Mouse (Mus musculus): ENCODE measurements around the gene Tsc22d4.
A peak's percentile ranks its signal among the peaks of the same experiment; 100 is the strongest.
"Not testable (repeated sequence)": the region's sequence is repeated elsewhere in the genome, so short reads cannot be mapped to it uniquely, and the experiment has no call there.

Tsc22d4 gene

GRCm38 (mm10) chr5:137745214-137746171 lies at the start of gene Tsc22d4:
Gene Tsc22d4, plus strand, starts transcription at chr5:137745730.
- peak; percentile 87 for DNase-seq (ENCODE audit: low spot score)

DNA sequence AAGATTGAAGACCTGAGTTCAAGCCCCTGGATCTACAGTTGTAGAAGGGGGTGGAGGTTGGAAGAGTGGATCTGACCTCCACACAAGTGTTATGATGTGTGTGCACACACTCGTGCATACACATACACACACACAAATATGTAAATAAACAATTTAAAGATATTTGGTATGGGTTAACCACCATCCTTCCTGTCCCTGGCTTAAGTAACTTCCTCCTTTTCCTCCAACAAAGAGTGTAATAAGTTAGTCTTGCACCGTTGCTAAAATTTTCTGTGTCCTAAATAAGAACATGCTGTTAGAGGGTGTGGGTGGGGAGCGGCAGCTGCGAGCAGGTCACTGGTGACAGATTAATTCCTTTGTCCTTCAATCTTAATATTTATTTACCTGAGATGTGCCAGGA lies 49.6 kb upstream of the Tsc22d4 start:
- no peak for DNase-seq (ENCODE audit: low spot score)

DNA sequence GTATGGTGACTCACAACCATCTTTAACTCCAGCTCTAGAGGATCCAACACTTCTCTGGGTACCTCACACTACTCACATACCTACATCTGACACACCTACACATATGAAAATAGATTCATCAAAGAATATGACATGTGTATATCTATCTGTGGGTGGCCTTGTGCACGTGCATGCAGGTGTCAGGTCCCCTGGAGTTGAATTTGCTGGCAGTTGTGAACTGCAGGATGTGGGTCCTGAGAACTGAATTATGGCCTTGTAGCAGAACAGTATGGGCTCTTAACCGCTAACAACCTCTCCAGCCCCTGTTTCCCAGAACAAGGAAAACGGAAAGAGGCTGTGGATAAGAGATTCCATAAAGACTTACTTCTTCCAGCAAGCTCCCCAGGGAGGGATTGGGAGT lies 46.5 kb upstream of the Tsc22d4 start:
- no peak for DNase-seq (ENCODE audit: low spot score)

GRCm38 (mm10) chr5:137699850-137700249 lies 45.7 kb upstream of the Tsc22d4 start:
- no peak for DNase-seq (ENCODE audit: low spot score)

DNA sequence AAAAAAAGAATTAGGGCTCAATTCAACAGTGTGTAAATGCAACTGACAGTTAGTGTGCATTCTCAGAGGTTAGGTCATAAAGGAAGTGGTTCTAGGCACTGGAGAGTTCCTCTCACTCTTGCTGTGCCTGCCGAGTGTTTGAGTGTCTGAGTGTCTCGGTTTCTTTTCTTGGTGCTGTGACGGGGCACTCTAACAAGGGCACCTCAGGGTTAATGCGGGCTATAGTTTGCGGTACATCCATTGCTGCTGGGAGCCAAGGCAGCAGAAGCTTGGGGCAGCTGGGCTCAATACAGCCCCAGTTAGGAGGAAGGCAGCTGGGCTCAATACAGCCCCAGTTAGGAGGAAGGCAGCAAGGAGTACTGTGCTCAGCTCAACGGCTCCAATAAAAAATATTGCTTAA lies 40.3 kb upstream of the Tsc22d4 start:
- DNase-seq (ENCODE audit: low spot score) = no peak

DNA sequence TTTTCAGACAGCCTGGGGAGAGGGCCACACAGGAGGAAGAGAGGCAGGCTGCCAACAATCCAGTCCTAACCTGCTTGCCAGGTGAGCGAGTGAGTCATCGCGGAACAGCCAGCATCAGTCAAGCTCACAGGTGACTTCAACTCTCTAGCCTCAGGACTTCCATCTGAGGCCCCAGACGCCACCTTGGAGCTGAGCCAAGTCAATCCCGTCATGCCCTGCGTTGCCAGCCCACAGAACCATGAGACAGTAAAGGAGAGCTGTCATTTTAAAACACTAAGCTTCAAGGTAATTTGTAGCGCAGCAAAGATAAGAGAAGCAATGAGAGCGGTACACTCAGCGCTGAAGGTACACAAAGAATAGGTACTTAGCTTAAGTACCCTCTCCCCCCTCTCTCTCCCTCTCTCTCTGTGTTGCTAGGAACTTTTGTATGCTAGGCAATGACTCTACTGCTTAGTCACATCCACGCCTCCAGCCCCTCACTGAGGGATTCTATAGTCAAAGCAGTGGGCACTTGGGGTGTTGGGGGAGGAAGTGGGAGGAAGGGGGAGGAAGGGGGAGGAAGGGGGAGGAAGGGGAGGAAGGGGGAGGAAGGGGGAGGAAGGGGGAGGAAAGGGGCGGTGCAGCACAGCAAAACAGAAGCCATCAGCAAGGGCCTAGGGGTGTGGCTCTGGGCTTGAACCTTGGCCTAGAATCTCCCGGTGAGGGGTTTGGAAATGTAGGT lies 38.5 kb upstream of the Tsc22d4 start:
- peak; percentile 82 for DNase-seq (ENCODE audit: low spot score)

DNA sequence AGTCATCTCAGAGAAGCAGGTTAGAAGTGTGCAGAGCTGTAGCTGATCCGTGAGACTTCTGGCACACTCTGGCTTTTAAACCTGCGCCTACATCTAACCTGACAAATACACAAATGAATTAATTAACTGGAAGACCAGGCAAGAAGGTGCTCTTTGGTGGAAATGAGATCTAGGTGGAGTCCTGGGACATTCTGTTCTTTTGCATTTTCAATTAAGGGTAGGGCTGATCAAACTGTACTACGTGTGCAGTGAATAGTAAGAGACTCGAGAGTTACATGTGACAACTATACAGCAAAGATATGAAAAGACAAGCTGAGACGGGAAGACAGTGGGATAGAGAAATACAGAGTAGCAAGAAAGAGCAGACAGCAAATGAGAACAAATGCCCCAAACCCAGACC lies 32.1 kb upstream of the Tsc22d4 start:
- no peak for DNase-seq (ENCODE audit: low spot score)

DNA sequence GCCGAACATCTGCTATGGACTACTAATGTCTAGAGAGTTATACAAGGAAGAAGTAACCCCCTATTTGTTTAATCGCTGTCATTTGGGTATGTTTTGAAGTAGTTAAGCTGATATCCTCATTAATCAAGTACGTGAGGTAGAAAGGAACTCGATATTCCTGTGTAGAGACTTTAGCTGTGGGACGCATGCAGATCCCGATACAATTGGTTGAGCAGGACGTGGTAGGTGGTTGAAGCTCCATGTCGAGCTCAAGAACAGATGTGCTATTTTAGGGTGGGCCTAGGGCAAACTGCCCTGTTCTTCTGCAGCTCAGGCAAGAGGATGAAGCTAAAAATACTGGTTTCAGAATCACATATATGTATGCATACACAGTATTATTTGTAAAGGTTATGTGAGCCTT lies 29.8 kb upstream of the Tsc22d4 start:
- no peak for DNase-seq (ENCODE audit: low spot score)

- no peak for DNase-seq (ENCODE audit: low spot score)
These were observed 27.3 kb upstream of the Tsc22d4 start for GRCm38 (mm10) chr5:137718020-137718790.

GRCm38 (mm10) chr5:137719088-137719487 lies 26.4 kb upstream of the Tsc22d4 start:
- DNase-seq (ENCODE audit: low spot score) = no peak

DNA sequence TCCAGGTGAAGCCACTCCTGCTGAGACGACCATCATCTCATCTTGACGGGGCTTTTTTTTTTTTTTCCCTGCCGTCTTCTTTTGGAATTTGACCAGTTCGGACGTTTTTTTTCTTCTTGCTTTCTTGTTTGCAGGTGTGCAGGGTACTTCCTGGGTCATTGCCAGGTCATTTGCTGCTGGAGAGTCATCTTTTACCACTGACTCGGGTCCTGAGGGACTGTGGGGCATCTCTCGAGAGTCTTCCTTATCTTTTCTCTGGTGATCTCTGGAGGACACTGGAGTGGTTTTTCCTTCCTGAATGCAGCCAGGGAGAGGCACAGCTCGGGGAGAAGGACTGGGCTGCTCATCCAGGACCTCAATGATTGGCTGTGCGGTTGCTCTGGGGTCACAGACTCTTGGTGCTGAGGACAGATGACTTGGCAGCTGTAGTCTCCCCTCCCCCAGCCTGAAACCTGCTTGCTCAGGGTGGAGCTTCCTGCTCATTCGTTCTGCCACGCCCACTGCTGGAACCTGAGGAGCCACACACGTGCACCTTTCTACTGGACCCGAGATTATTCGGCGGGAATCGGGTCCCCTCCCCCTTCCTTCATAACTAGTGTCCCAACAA lies 24.9 kb upstream of the Tsc22d4 start:
- DNase-seq (ENCODE audit: low spot score) = not testable (repeated sequence)

DNA sequence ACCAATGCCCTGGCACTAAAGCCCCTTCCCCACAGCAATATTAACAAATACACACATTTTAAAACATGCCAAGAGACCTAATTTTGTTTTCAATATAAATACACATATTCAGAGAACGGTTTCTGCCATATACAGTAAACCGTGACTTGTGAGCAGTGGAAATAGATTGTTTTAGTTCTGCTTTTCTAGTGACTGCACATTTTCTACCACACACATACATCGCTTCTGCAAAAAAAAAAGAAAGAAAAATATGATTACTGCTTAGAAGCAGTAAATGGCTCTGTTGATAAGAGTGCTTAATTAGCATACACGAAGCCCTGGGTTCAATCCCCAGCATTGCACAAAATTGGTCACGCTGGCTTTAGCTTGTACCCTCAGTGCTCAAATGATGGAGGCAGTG lies 21.7 kb upstream of the Tsc22d4 start:
- no peak for DNase-seq (ENCODE audit: low spot score)

DNA sequence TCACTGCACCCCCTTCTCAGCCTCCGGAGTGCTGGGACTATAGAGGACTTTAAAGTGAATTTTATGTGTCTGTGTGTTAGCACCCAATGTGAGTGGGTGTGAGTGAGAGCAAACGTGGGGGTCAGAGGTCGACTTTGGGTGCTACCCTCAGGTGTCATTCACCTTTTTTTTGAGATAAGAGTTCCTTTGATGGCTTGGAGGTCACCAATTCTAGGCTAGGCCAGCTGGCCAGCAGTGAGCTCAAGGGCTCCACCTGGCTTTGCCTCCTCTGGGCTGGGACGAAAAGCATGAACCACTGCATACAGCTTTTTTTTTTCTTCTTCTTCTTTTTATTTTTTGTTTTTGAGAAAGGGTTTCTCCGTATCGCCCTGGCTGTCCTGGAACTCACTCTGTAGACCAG lies 18.8 kb upstream of the Tsc22d4 start:
- DNase-seq (ENCODE audit: low spot score) = no peak

DNA sequence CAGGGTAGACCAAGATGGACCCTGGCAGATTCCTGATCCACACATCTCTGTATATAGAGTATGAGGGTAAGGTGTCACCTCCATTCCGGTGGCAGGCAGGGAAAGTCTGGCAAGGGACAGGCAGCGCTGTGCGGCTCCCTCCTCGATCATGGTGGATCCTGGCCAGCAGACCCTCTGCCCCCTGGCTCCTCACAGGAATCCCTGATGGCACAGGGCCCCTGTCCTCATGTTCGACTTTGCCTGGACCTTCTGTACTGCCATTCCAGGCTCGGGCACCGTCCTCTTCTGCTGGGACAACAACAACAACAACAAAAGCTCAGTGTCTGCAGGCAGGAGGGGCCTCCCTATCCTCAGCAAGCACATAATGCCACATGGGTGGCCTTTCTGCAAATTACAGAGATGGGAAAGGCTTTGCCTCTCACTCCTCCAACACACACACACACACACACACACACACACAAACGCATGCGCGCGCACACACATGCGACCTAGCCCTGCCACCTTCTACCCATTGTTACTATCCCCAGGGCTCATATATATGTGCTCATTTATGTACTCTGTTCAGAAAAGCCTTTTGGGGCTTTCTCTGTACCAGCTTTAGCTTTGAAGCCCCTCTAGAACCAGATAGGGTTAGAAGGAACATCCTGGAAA lies 11.8 kb upstream of the Tsc22d4 start:
- no peak for DNase-seq (ENCODE audit: low spot score)

GRCm38 (mm10) chr5:137734289-137735061 lies 11.1 kb upstream of the Tsc22d4 start:
- no peak for DNase-seq (ENCODE audit: low spot score)

DNA sequence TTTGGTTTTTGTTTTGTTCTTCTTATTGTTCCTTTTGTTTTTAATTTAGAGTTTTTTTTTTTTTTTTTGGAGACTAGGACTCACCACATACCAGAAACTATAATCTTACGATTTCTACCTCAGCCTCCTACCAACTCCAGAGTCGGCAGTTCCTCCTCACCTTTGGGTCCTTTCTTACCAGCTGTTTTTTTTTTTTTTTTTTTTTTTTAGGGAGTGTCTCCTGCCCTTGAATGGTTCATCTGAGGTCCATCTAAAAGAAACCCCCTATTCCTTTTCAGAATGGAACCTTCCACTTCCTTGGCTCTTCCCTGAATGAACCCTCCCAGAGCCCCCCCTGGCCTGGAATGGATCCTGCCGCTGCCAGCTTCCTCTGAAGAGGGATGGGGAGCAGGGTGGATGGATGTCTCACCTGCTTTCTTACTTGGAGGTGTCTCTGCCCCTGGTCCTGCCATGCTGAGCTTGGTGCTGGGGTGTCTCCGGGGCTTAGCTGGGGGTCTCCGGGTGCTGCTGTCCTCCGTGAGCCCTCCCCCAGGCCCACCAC lies 8.1 kb upstream of the Tsc22d4 start:
- no peak for DNase-seq (ENCODE audit: low spot score)

GRCm38 (mm10) chr5:137738516-137738915 lies 7.0 kb upstream of the Tsc22d4 start:
- DNase-seq (ENCODE audit: low spot score) = no peak

DNA sequence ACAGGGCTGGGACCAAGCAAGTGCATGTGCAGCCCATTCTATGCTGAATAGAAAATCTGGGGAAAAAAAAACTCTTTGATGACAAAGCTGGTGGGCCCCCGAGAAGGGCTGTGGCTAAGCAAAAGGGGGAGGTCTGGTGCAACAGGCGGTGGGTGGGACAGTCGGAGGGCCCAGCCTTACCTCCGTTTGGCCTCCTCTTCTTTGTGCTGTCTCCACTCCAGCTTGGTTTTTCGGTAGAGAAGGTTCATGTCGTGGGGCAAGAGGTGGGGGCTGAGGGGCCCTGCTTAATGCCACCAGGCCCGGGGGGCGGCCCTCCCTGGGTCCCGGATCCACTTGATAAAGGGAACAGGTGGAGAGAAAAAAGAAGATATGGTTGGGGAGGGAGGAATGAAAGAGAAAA lies 6.1 kb upstream of the Tsc22d4 start:
- DNase-seq (ENCODE audit: low spot score) = no peak

DNA sequence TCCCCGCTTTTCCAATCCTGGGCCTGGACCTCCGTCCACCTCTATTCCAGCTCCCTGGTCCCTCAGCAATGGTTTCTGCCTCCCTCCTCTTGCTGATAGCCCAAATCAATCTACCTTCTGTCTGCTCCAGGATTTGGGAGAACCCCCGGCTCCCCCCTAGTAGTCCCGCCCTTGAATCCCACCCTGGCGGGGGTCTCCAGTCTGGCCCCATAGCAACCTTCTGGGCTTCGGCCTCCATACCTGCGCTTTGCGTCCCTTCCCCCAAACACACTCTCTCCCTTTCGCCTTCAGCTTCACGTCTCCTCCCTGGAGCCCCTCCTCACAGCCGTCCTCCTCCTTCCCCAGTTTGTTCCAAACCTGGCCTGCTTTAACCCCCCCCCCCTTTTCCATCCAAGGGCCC lies 5.0 kb upstream of the Tsc22d4 start:
- no peak for DNase-seq (ENCODE audit: low spot score)

Data from urinary bladder, postnatal 25 days (tissue).